16 mouse cellular contexts compared by ENCODE assay signal in the genomic region with DNA sequence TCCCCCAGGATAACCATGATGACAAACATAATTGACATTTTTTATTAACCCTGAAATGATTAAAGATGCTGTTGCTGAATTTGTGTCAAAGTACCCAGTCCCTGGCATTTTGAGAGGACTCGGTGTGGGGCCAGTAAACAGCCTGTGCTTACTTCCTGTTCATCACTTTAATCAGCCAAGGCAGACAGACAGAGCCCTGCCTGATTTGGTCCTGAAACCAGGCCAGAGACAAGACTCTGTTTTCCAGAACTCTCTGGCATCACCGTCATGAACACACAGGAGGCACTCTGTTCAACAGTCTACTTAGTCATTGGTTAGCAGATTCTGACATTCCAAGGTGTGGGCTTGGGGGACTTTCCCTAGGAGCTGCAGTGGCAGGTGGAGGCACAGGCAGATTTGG.
DNase-seq lines count a peak whose midpoint lies in the region; ATAC-seq lines count a peak whose summit lies in the region.
"Had no signal": no experiment of that assay in that cellular context is flagged by ENCODE, and none has a peak within 500 bp of the region (broad histone marks: within the 10 kb centered on the region; RNA-seq: fewer than 3 reads in every experiment).

No protein-coding gene starts in this region.

- H3K27me3 ChIP-seq in forebrain, embryonic 10.5 days (ENCODE audit: poor library complexity, severe bottlenecking): peaks cover 14% of the 10 kb centered on the region
- H3K27me3 ChIP-seq in forebrain, embryonic 11.5 days (ENCODE audit: control insufficient read depth, insufficient read depth, low read length): no peaks in the 10 kb centered on the region
- H3K27me3 ChIP-seq in neural tube, embryonic 13.5 days: no peaks in the 10 kb centered on the region
- H3K27me3 ChIP-seq: Patski had no signal

- 72% methylated on average over 2 of the region's 2 CpGs for WGBS in forebrain, embryonic 10.5 days
- 54% methylated on average over 2 of the region's 2 CpGs for WGBS in forebrain, embryonic 11.5 days
- 23% methylated on average over 2 of the region's 2 CpGs for WGBS in neural tube, embryonic 13.5 days

- H3K4me3 ChIP-seq in forebrain, embryonic 10.5 days: no peak overlapping the region
- H3K4me3 ChIP-seq in forebrain, embryonic 11.5 days (ENCODE audit: low read depth, low read length): no peak overlapping the region
- no peak overlapping the region for H3K4me3 ChIP-seq in neural tube, embryonic 13.5 days
- H3K4me3 ChIP-seq: heart, embryonic 15.5 days; liver, embryonic 13.5 days had no signal

- no peaks in the 10 kb centered on the region for H3K36me3 ChIP-seq in forebrain, embryonic 10.5 days (replicated peaks)
- no peaks in the 10 kb centered on the region for H3K36me3 ChIP-seq in forebrain, embryonic 11.5 days (ENCODE audit: control insufficient read depth, insufficient read depth, low read length)
- no peaks in the 10 kb centered on the region for H3K36me3 ChIP-seq in neural tube, embryonic 13.5 days
- H3K36me3 ChIP-seq: heart, embryonic 15.5 days; liver, embryonic 13.5 days had no signal

- no peak overlapping the region for H3K4me2 ChIP-seq in forebrain, embryonic 11.5 days (ENCODE audit: low read depth, low read length, severe bottlenecking)
- H3K4me2 ChIP-seq in neural tube, embryonic 13.5 days: no peak overlapping the region
- H3K4me2 ChIP-seq: heart, embryonic 15.5 days; liver, embryonic 13.5 days had no signal

- DNase-seq in forebrain, embryonic 10.5 days (ENCODE audit: extremely low spot score, low spot score): no peak
- no peak for DNase-seq in forebrain, embryonic 11.5 days (ENCODE audit: low spot score)
- peak; percentile 38 to 41 for DNase-seq in layer of hippocampus, postnatal 10 days (ENCODE audit: low spot score in 2 of 2)
- no peak for DNase-seq in layer of hippocampus, adult 8-10 months (ENCODE audit: low spot score in 2 of 2)
- DNase-seq in neural tube, embryonic 10.5 days (ENCODE audit: extremely low spot score, low spot score): no peak
- DNase-seq in left cerebral cortex, adult 8-10 months (ENCODE audit: low spot score in 2 of 2): no peak
- DNase-seq: cerebellum, adult 11-12 months; liver, embryonic 13.5 days; lung, adult 2 months; right cerebral cortex, postnatal 4 days; thymus, postnatal 14 days had no signal

- no peak overlapping the region for H3K9ac ChIP-seq in forebrain, embryonic 11.5 days (ENCODE audit: low read length)
- H3K9ac ChIP-seq in neural tube, embryonic 13.5 days: no peak overlapping the region
- H3K9ac ChIP-seq: heart, embryonic 15.5 days; liver, embryonic 13.5 days had no signal

- 0 out of 2 replicates have a peak overlapping the region, but pooled peaks have one; percentile 13 for H3K27ac ChIP-seq in forebrain, embryonic 10.5 days
- no peak overlapping the region for H3K27ac ChIP-seq in forebrain, embryonic 11.5 days (ENCODE audit: low read depth, low read length)
- H3K27ac ChIP-seq in neural tube, embryonic 13.5 days (replicated peaks): peak overlapping the region; percentile 56
- H3K27ac ChIP-seq: heart, embryonic 15.5 days; liver, embryonic 13.5 days had no signal

- H3K4me1 ChIP-seq in forebrain, embryonic 10.5 days: peaks cover 56% of the 10 kb centered on the region
- peaks cover 24% of the 10 kb centered on the region for H3K4me1 ChIP-seq in forebrain, embryonic 11.5 days (replicated peaks; ENCODE audit: control insufficient read depth, insufficient read depth, low read length)
- H3K4me1 ChIP-seq in neural tube, embryonic 13.5 days (replicated peaks): peaks cover 72% of the 10 kb centered on the region

- H3K9me3 ChIP-seq in forebrain, embryonic 10.5 days: no peaks in the 10 kb centered on the region
- H3K9me3 ChIP-seq in forebrain, embryonic 11.5 days (ENCODE audit: control insufficient read depth, low read length): no peaks in the 10 kb centered on the region
- no peaks in the 10 kb centered on the region for H3K9me3 ChIP-seq in neural tube, embryonic 13.5 days
- H3K9me3 ChIP-seq: heart, embryonic 15.5 days; liver, embryonic 13.5 days had no signal

- ATAC-seq in forebrain, embryonic 11.5 days (replicated peaks; ENCODE audit: low FRiP score): no peak
- ATAC-seq in neural tube, embryonic 13.5 days (ENCODE audit: low read depth): no peak
- ATAC-seq: CD4-positive, CD25-positive, alpha-beta regulatory T cell, adult 4 months; inflammation-experienced regulatory T-cells, adult 6 months; Patski had no signal

Comparison
In these comparisons a context has a peak if more than half of its experiments do, and no peak if none do; other contexts are left out.
1. DNase-seq: peak in layer of hippocampus, postnatal 10 days (2 of 2); none in forebrain, embryonic 10.5 days (single experiment), forebrain, embryonic 11.5 days (single experiment), layer of hippocampus, adult 8-10 months (0 of 2), neural tube, embryonic 10.5 days (single experiment) and left cerebral cortex, adult 8-10 months (0 of 2).